In the genomic region with DNA sequence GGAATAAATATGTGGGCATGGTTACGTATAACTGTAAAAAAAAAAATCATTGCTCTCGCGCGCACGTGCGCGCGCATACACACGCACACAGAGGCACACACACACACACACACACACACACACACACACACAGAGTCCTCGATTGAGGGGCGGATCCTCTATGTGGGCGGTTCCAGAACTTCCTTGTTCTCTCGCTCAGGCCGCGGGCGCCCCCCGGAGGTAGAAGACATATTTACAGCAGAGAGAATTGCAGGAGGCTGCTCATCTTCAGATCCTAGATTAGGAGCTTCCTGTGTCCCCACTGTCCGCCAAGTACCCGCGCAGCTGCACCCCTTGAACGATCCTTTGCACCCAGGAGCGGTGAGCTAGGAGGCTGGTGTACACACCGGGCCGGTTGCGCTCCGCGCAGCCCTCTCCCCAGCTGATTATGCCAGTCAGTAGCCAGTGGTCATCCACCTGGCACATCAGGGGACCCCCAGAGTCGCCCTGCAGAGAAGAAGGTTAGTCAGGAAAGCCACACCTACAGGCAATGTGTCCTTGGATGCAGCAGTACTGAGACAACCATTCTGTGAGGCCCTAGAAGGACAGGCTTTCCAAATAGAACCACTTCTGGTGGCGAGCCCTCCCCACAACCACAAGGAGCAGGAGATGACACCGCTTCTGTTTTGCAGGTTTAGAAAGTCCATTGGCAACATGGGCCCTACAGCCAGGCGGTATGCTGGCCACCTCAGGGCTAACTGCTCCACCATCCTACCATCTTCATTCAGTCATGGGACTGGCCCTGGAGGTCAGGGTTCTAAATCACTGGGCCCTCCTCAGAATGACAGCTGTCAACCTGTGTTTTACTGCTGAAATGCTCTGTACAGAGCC, we compare ENCODE assay signal across 7 mouse cellular contexts. TPM values are rescaled to one million over a fixed set of nuclear protein-coding genes. Genes with fewer than 3 reads are reported as not detected.
DNase-seq lines count a peak whose midpoint lies in the region; ATAC-seq lines count a peak whose summit lies in the region.

No protein-coding gene starts in this region.

- H3K9me3 ChIP-seq in embryonic facial prominence, embryonic 10.5 days, result no peaks in the 10 kb centered on the region
- no peaks in the 10 kb centered on the region for H3K9me3 ChIP-seq in limb, embryonic 11.5 days (ENCODE audit: control insufficient read depth, low read length)
- H3K9me3 ChIP-seq in midbrain, embryonic 14.5 days (ENCODE audit: control insufficient read depth, low read length), result no peaks in the 10 kb centered on the region

- H3K4me2 ChIP-seq in limb, embryonic 11.5 days (ENCODE audit: low read depth, severe bottlenecking), result peak overlapping the region; percentile 41
- H3K4me2 ChIP-seq in midbrain, embryonic 14.5 days (ENCODE audit: low read length), result peak overlapping the region; percentile 62

- 13% methylated on average over 31 of the region's 31 CpGs for WGBS in embryonic facial prominence, embryonic 10.5 days
- WGBS in limb, embryonic 11.5 days, result 10% methylated on average over 31 of the region's 31 CpGs
- 10% methylated on average over 31 of the region's 31 CpGs for WGBS in midbrain, embryonic 14.5 days

- H3K36me3 ChIP-seq in embryonic facial prominence, embryonic 10.5 days (replicated peaks), result no peaks in the 10 kb centered on the region
- no peaks in the 10 kb centered on the region for H3K36me3 ChIP-seq in limb, embryonic 11.5 days (ENCODE audit: control insufficient read depth, insufficient read depth, low read length)
- H3K36me3 ChIP-seq in midbrain, embryonic 14.5 days (ENCODE audit: control insufficient read depth, insufficient read depth, low read length), result no peaks in the 10 kb centered on the region

- H3K27me3 ChIP-seq in embryonic facial prominence, embryonic 10.5 days (replicated peaks; ENCODE audit: low read depth, poor library complexity, severe bottlenecking), result peaks cover 12% of the 10 kb centered on the region
- H3K27me3 ChIP-seq in limb, embryonic 11.5 days (ENCODE audit: control insufficient read depth, insufficient read depth, low read length), result no peaks in the 10 kb centered on the region; the same call in 1 of the 2 replicates
- no peaks in the 10 kb centered on the region for H3K27me3 ChIP-seq in midbrain, embryonic 14.5 days (ENCODE audit: control insufficient read depth, insufficient read depth, low read length)

- peak overlapping the region; percentile 47; the same call in 1 of the 2 replicates for H3K9ac ChIP-seq in limb, embryonic 11.5 days (ENCODE audit: low read length)
- peak overlapping the region; percentile 59 for H3K9ac ChIP-seq in midbrain, embryonic 14.5 days (replicated peaks; ENCODE audit: low read length)

- H3K27ac ChIP-seq in embryonic facial prominence, embryonic 10.5 days (replicated peaks), result peak overlapping the region; percentile 67
- H3K27ac ChIP-seq in limb, embryonic 11.5 days (replicated peaks; ENCODE audit: low read depth, low read length), result no peak overlapping the region
- H3K27ac ChIP-seq in midbrain, embryonic 14.5 days (replicated peaks; ENCODE audit: low read depth, low read length), result 0 out of 2 replicates have a peak overlapping the region, but pooled peaks have one; percentile 9

- H3K4me3 ChIP-seq in embryonic facial prominence, embryonic 10.5 days, result peak overlapping the region; percentile 49
- peak overlapping the region; percentile 16; the same call in 1 of the 2 replicates for H3K4me3 ChIP-seq in limb, embryonic 11.5 days (ENCODE audit: low read depth, low read length)
- H3K4me3 ChIP-seq in midbrain, embryonic 14.5 days (replicated peaks; ENCODE audit: low read depth, low read length), result peak overlapping the region; percentile 26

- ATAC-seq in limb, embryonic 11.5 days (ENCODE audit: insufficient number of reproducible peaks, low FRiP score, low TSS enrichment, low read depth), result peak; percentile 67; the same call in 1 of the 2 replicates
- peak; percentile 85 for ATAC-seq in midbrain, embryonic 14.5 days (ENCODE audit: low FRiP score, low TSS enrichment)

- peaks cover 25% of the 10 kb centered on the region for H3K4me1 ChIP-seq in embryonic facial prominence, embryonic 10.5 days
- H3K4me1 ChIP-seq in limb, embryonic 11.5 days (ENCODE audit: control insufficient read depth, insufficient read depth, low read length), result peaks cover 5% of the 10 kb centered on the region; the same call in 1 of the 2 replicates
- peaks cover 8% of the 10 kb centered on the region; the same call in 1 of the 2 replicates for H3K4me1 ChIP-seq in midbrain, embryonic 14.5 days (ENCODE audit: control insufficient read depth, insufficient read depth, low read length)

- DNase-seq in adrenal gland, postnatal 10 days, result peak; percentile 97
- DNase-seq in embryonic facial prominence, embryonic 10.5 days (ENCODE audit: low spot score), result peak; percentile 92
- DNase-seq in heart, adult 18-20 months, result peak; percentile 83 to 91
- peak; percentile 94 for DNase-seq in kidney, adult 18-20 months
- peak; percentile 95 for DNase-seq in limb, embryonic 11.5 days (ENCODE audit: low spot score)
- peak; percentile 96 for DNase-seq in midbrain, embryonic 14.5 days
- peak; percentile 71 for DNase-seq in spleen, adult 12 weeks (ENCODE audit: low spot score)

RNA-seq across cellular contexts. Expression of a gene that starts 4.1 kb away (rescaled TPM):
- not detected for total RNA-seq in adrenal gland, postnatal 10 days (2021)
- polyA plus RNA-seq in embryonic facial prominence, embryonic 10.5 days (2016; fragmentation: Nextera tagmentation; extraction: Ambion mirVana), result 3.0 and 3.6 TPM in 2 replicates
- total RNA-seq in heart, adult 18-20 months (2021), result not detected
- 0.99 and 1.4 TPM in 2 replicates for polyA plus RNA-seq in limb, embryonic 11.5 days (2014; fragmentation: Nextera tagmentation; extraction: Ambion mirVana)
- not detected in 2 replicates for polyA plus RNA-seq in midbrain, embryonic 14.5 days (2014; fragmentation: Nextera tagmentation; extraction: Ambion mirVana)

RNA-seq across cellular contexts. Expression of a gene that starts 13.4 kb away (rescaled TPM):
- under 1 TPM in 1 of 2 experiments, not detected in 1; 0.24 TPM for total RNA-seq in adrenal gland, postnatal 10 days (2021)
- not detected in 2 replicates for polyA plus RNA-seq in embryonic facial prominence, embryonic 10.5 days (2016; fragmentation: Nextera tagmentation; extraction: Ambion mirVana)
- total RNA-seq in heart, adult 18-20 months (2021), result not detected
- polyA plus RNA-seq in limb, embryonic 11.5 days (2014; fragmentation: Nextera tagmentation; extraction: Ambion mirVana), result not detected in 2 replicates
- polyA plus RNA-seq in midbrain, embryonic 14.5 days (2014; fragmentation: Nextera tagmentation; extraction: Ambion mirVana), result not detected in 2 replicates

RNA-seq across cellular contexts. Expression of a gene that starts 38.7 kb away (rescaled TPM):
- not detected for total RNA-seq in adrenal gland, postnatal 10 days (2021)
- polyA plus RNA-seq in embryonic facial prominence, embryonic 10.5 days (2016; fragmentation: Nextera tagmentation; extraction: Ambion mirVana), result not detected in 2 replicates
- not detected for total RNA-seq in heart, adult 18-20 months (2021)
- not detected in 2 replicates for polyA plus RNA-seq in limb, embryonic 11.5 days (2014; fragmentation: Nextera tagmentation; extraction: Ambion mirVana)
- polyA plus RNA-seq in midbrain, embryonic 14.5 days (2014; fragmentation: Nextera tagmentation; extraction: Ambion mirVana), result not detected in 2 replicates

RNA-seq across cellular contexts. Expression of a gene that starts 44.1 kb away (rescaled TPM):
- total RNA-seq in adrenal gland, postnatal 10 days (2021), result under 1 TPM; 0.70 to 0.99 TPM
- 0.11 and 0.24 TPM in 2 replicates for polyA plus RNA-seq in embryonic facial prominence, embryonic 10.5 days (2016; fragmentation: Nextera tagmentation; extraction: Ambion mirVana)
- total RNA-seq in heart, adult 18-20 months (2021), result not detected
- 0.20 and 0.27 TPM in 2 replicates for polyA plus RNA-seq in limb, embryonic 11.5 days (2014; fragmentation: Nextera tagmentation; extraction: Ambion mirVana)
- 0.17 TPM in 1 of 2 replicates, not detected in the other for polyA plus RNA-seq in midbrain, embryonic 14.5 days (2014; fragmentation: Nextera tagmentation; extraction: Ambion mirVana)

RNA-seq across cellular contexts. Expression of a gene that starts 52.3 kb away (rescaled TPM):
- total RNA-seq in adrenal gland, postnatal 10 days (2021), result not detected
- not detected in 2 replicates for polyA plus RNA-seq in embryonic facial prominence, embryonic 10.5 days (2016; fragmentation: Nextera tagmentation; extraction: Ambion mirVana)
- not detected for total RNA-seq in heart, adult 18-20 months (2021)
- not detected in 2 replicates for polyA plus RNA-seq in limb, embryonic 11.5 days (2014; fragmentation: Nextera tagmentation; extraction: Ambion mirVana)
- polyA plus RNA-seq in midbrain, embryonic 14.5 days (2014; fragmentation: Nextera tagmentation; extraction: Ambion mirVana), result not detected in 2 replicates
